Mouse (Mus musculus): ENCODE results near the gene Gnai2. TPM values are rescaled to one million over a fixed set of nuclear protein-coding genes. Genes with fewer than 3 reads are reported as not detected.
"Not testable (repeated sequence)": the region's sequence is repeated elsewhere in the genome, so short reads cannot be mapped to it uniquely, and the experiment has no call there.

Gene Gnai2
- 336 and 358 TPM in 2 replicates for polyA plus RNA-seq (2014; fragmentation: Nextera tagmentation; extraction: Ambion mirVana)

DNA sequence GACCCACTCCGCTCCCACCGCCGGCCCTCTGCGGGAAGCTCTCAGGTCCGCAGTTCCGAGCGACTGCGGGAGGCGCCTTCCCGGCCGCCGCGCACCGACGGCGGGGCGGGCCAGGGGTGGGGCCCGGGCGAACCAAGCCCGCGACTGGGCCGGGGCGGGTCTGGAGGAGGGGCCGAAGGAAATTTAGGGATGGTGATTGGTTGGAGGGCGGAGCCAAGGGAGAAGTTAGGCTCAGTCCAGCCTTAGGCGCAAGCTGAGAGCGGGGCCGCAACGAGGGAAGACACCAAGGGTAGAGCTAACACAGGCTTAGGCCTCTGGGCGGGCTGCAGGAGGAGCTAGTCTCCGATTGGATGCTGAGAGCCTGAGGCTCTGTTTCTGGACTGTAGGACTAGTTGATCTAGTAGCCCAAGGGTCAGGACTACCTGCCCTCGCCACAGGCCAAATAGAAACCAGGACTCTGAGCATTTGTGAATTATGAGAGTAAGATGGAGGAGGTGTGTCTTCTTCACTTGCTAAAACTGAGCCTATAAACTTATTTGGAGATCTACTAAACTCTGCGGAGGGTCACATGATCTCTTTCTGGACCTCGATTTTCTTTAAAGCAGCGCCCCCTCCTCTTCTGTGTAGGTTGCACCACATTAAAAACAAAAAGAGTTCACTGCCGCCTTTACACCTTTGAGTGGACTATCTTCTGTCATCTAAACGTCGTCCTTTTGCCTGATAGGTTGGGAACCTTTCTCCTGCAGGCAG lies at the start of gene Gnai2:
Gene Gnai2, minus strand, starts transcription at position 89 of the 750 bp plus-strand sequence.
- Histone ChIP-seq H3K9me3 (ENCODE audit: control insufficient read depth, low read length) (no peaks in the 10 kb centered on the region), H3K4me3 (ENCODE audit: low read depth, low read length) (peak within 1 kb of the TSS; percentile 89), H3K27ac (replicated peaks; ENCODE audit: low read depth, low read length) (peak within 1 kb of the TSS; percentile 84), H3K4me2 (ENCODE audit: low read depth, severe bottlenecking) (peak within 1 kb of the TSS; percentile 100), H3K36me3 (ENCODE audit: control insufficient read depth, insufficient read depth, low read length) (peaks cover 5% of the 10 kb centered on the region; the same call in 1 of the 2 replicates), H3K4me1 (ENCODE audit: control insufficient read depth, insufficient read depth, low read length) (peaks cover 46% of the 10 kb centered on the region), H3K27me3 (ENCODE audit: control insufficient read depth, insufficient read depth, low read length) (no peaks in the 10 kb centered on the region), H3K9ac (ENCODE audit: low read length) (peak within 1 kb of the TSS; percentile 93)
- DNase-seq (ENCODE audit: low spot score) (peak; percentile 94), ATAC-seq (ENCODE audit: insufficient number of reproducible peaks, low FRiP score, low TSS enrichment, low read depth) (peak; percentile 94)
- WGBS: 2% methylated on average over 38 of the region's 38 CpGs

DNA sequence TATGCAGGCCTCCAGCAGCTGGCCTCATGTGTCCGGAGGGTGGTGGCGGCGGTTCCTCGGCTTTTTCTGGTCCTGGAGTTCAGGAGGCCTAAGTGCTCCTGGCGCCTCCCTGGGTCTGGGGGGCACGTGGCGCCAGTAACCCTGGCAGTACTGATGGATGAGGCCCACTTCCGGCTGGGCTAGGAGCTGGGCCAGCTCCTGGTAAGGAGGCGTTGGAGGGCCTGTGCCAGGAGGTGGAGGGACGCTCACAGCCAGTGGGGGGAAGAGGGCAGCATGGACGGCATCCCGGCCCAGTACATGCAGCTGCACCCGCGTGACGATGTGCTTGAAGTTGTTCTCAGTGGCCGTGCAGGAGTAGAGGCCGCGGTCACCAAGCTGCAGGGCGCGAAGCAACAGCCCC lies 47.2 kb upstream of the Gnai2 start:
- DNase-seq (ENCODE audit: low spot score): no peak
- H3K9me3 ChIP-seq (ENCODE audit: control insufficient read depth, low read length): no peaks in the 10 kb centered on the region
- no peaks in the 10 kb centered on the region for H3K4me1 ChIP-seq (ENCODE audit: control insufficient read depth, insufficient read depth, low read length)
- no peak overlapping the region for H3K4me3 ChIP-seq (ENCODE audit: low read depth, low read length)
- H3K9ac ChIP-seq (ENCODE audit: low read length): no peak overlapping the region
- no peak for ATAC-seq (ENCODE audit: insufficient number of reproducible peaks, low FRiP score, low TSS enrichment, low read depth)
- no peak overlapping the region for H3K27ac ChIP-seq (replicated peaks; ENCODE audit: low read depth, low read length)
- WGBS: 86% methylated on average over 20 of the region's 20 CpGs
- H3K4me2 ChIP-seq (ENCODE audit: low read depth, severe bottlenecking): no peak overlapping the region
- H3K27me3 ChIP-seq (ENCODE audit: control insufficient read depth, insufficient read depth, low read length): peaks cover 2% of the 10 kb centered on the region
- peaks cover 20% of the 10 kb centered on the region for H3K36me3 ChIP-seq (ENCODE audit: control insufficient read depth, insufficient read depth, low read length)

GRCm38 (mm10) chr9:107679501-107679900 lies 44.3 kb upstream of the Gnai2 start, which contains the start of gene Gnat1:
Gene Gnat1, minus strand, starts transcription at chr9:107679712.
- no peaks in the 10 kb centered on the region for H3K9me3 ChIP-seq (ENCODE audit: control insufficient read depth, low read length)
- H3K27ac ChIP-seq (replicated peaks; ENCODE audit: low read depth, low read length): no peak within 1 kb of the TSS
- peaks cover 17% of the 10 kb centered on the region for H3K27me3 ChIP-seq (ENCODE audit: control insufficient read depth, insufficient read depth, low read length)
- no peak within 1 kb of the TSS for H3K4me3 ChIP-seq (ENCODE audit: low read depth, low read length)
- H3K9ac ChIP-seq (ENCODE audit: low read length): no peak within 1 kb of the TSS; the same call in 1 of the 2 replicates
- H3K36me3 ChIP-seq (ENCODE audit: control insufficient read depth, insufficient read depth, low read length): peaks cover 12% of the 10 kb centered on the region
- DNase-seq (ENCODE audit: low spot score) (no peak), ATAC-seq (ENCODE audit: insufficient number of reproducible peaks, low FRiP score, low TSS enrichment, low read depth) (no peak)
- 0 out of 2 replicates have a peak, but pooled peaks cover 3% of the 10 kb centered on the region for H3K4me1 ChIP-seq (ENCODE audit: control insufficient read depth, insufficient read depth, low read length)
- H3K4me2 ChIP-seq (ENCODE audit: low read depth, severe bottlenecking): no peak within 1 kb of the TSS
- 43% methylated on average over 5 of the region's 5 CpGs for WGBS

DNA sequence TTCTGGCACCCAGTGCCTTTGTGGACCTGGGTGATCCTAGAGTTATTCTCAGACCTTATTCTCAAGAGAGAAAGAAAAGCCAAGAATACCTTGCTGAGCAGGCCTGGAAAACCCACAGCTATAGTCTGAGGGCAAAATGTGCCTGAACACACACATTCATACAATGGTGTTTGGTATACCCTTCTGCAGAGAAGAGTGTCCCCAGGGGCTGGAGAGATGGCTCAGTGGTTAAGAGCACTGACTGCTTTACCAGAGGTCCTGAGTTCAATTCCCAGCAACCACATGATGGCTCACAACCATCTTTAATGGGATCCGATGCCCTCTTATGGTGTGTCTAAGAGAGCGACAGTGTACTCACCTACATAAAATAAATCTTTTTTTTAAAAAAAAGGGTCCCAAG lies 43.7 kb upstream of the Gnai2 start:
- 95% methylated on average over 2 of the region's 2 CpGs for WGBS
- H3K4me3 ChIP-seq (ENCODE audit: low read depth, low read length): no peak overlapping the region
- no peaks in the 10 kb centered on the region for H3K9me3 ChIP-seq (ENCODE audit: control insufficient read depth, low read length)
- no peak overlapping the region for H3K9ac ChIP-seq (ENCODE audit: low read length)
- DNase-seq (ENCODE audit: low spot score) (no peak), ATAC-seq (ENCODE audit: insufficient number of reproducible peaks, low FRiP score, low TSS enrichment, low read depth) (no peak)
- no peak overlapping the region for H3K27ac ChIP-seq (replicated peaks; ENCODE audit: low read depth, low read length)
- H3K36me3 ChIP-seq (ENCODE audit: control insufficient read depth, insufficient read depth, low read length): peaks cover 12% of the 10 kb centered on the region
- H3K4me2 ChIP-seq (ENCODE audit: low read depth, severe bottlenecking): no peak overlapping the region
- peaks cover 17% of the 10 kb centered on the region for H3K27me3 ChIP-seq (ENCODE audit: control insufficient read depth, insufficient read depth, low read length)
- 0 out of 2 replicates have a peak, but pooled peaks cover 3% of the 10 kb centered on the region for H3K4me1 ChIP-seq (ENCODE audit: control insufficient read depth, insufficient read depth, low read length)

- DNase-seq (ENCODE audit: low spot score): peak; percentile 87
- H3K4me3 ChIP-seq (ENCODE audit: low read depth, low read length); H3K36me3 ChIP-seq (ENCODE audit: control insufficient read depth, insufficient read depth, low read length); H3K4me1 ChIP-seq (ENCODE audit: control insufficient read depth, insufficient read depth, low read length); ATAC-seq (ENCODE audit: insufficient number of reproducible peaks, low FRiP score, low TSS enrichment, low read depth); H3K4me2 ChIP-seq (ENCODE audit: low read depth, severe bottlenecking); H3K9me3 ChIP-seq (ENCODE audit: control insufficient read depth, low read length); H3K9ac ChIP-seq (ENCODE audit: low read length); H3K27ac ChIP-seq (replicated peaks; ENCODE audit: low read depth, low read length): not testable (repeated sequence)
- 36% methylated on average over 14 of the region's 14 CpGs for WGBS
- peaks cover 17% of the 10 kb centered on the region for H3K27me3 ChIP-seq (ENCODE audit: control insufficient read depth, insufficient read depth, low read length)
Observed at GRCm38 (mm10) chr9:107677819-107678526, 42.8 kb upstream of the Gnai2 start.

DNA sequence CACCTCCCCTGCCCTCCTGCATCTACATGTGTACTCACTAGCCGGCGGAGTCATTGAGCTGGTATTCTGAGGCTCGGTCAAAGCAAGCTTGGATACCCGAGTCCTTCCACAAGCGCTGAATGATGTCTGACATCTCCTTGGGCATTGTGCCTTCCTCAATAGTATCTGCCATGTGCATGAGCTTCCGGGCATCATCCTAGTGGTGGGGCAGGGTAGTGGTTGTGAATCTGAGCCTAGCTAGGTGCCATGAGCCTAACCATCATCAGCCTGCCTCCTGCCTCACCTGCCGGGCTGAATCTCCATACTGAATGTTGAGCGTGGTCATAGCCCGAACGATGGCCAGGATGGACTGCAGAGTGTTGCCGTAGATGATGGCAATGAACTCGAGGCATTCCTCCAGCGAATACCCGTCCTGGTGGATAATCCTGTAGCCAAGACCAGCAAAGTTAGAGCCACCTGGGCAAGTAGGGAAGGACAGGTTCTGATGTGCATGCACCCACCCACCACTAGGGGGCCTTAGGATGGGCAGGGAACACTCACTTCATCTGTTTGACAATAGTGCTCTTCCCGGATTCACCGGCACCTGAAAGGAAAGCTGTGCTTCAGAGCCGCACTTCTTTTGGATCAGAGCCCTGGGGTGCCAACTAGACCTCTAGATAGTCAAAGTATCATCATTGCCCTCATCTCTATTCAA lies 42.1 kb upstream of the Gnai2 start:
- Histone ChIP-seq H3K9me3 (ENCODE audit: control insufficient read depth, low read length) (no peaks in the 10 kb centered on the region), H3K4me1 (ENCODE audit: control insufficient read depth, insufficient read depth, low read length) (0 out of 2 replicates have a peak, but pooled peaks cover 3% of the 10 kb centered on the region), H3K4me2 (ENCODE audit: low read depth, severe bottlenecking) (no peak overlapping the region), H3K36me3 (ENCODE audit: control insufficient read depth, insufficient read depth, low read length) (peaks cover under 1% of the 10 kb centered on the region; the same call in 1 of the 2 replicates), H3K27me3 (ENCODE audit: control insufficient read depth, insufficient read depth, low read length) (peaks cover 17% of the 10 kb centered on the region), H3K4me3 (ENCODE audit: low read depth, low read length) (no peak overlapping the region), H3K9ac (ENCODE audit: low read length) (no peak overlapping the region), H3K27ac (replicated peaks; ENCODE audit: low read depth, low read length) (no peak overlapping the region)
- WGBS: 17% methylated on average over 17 of the region's 17 CpGs
- no peak for ATAC-seq (ENCODE audit: insufficient number of reproducible peaks, low FRiP score, low TSS enrichment, low read depth)
- DNase-seq (ENCODE audit: low spot score): peak; percentile 72

DNA sequence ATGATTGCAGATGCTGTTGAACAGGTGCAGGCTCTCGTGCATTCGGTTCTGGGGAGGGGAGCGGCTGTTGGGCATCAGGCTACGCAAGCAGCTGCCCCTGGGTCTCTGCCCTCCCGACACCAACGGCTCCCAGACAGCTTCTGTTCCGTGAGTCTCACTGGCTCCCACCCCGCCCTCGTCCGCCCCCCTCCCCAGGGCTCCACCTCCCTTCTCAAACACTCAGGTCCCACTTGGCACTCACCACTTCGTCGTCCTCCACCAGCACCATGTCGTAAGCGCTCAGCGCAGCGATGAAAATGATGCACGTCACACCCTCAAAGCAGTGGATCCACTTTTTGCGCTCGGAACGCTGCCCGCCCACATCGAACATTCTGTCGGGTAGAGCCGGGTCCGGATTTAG lies 41.1 kb upstream of the Gnai2 start:
- Histone ChIP-seq H3K4me3 (ENCODE audit: low read depth, low read length) (peak overlapping the region; percentile 28), H3K4me2 (ENCODE audit: low read depth, severe bottlenecking) (peak overlapping the region; percentile 64), H3K4me1 (ENCODE audit: control insufficient read depth, insufficient read depth, low read length) (0 out of 2 replicates have a peak, but pooled peaks cover 3% of the 10 kb centered on the region), H3K36me3 (ENCODE audit: control insufficient read depth, insufficient read depth, low read length) (no peaks in the 10 kb centered on the region), H3K27me3 (ENCODE audit: control insufficient read depth, insufficient read depth, low read length) (peaks cover 17% of the 10 kb centered on the region), H3K9ac (ENCODE audit: low read length) (no peak overlapping the region), H3K9me3 (ENCODE audit: control insufficient read depth, low read length) (no peaks in the 10 kb centered on the region), H3K27ac (replicated peaks; ENCODE audit: low read depth, low read length) (no peak overlapping the region)
- DNase-seq (ENCODE audit: low spot score) (no peak), ATAC-seq (ENCODE audit: insufficient number of reproducible peaks, low FRiP score, low TSS enrichment, low read depth) (0 out of 2 replicates have a peak, but pooled peaks have one; percentile 16)
- WGBS: 2% methylated on average over 24 of the region's 25 CpGs
